Comparison of ENCODE assay signal across 8 mouse cellular contexts in genomic region chr5:21054472-21055070, GRCm38 (mm10). TPM values are rescaled to one million over a fixed set of nuclear protein-coding genes. Genes with fewer than 3 reads are reported as not detected.
A peak's percentile ranks its signal among the peaks of the same experiment; 100 is the strongest.
DNase-seq lines count a peak whose midpoint lies in the region; ATAC-seq and TF ChIP-seq lines count a peak whose summit lies in the region.

No protein-coding gene starts in this region.

- H3K4me1 ChIP-seq in cortical plate, adult 2 months (ENCODE audit: control insufficient read depth, insufficient read depth, low read length) = peaks cover 9% of the 10 kb centered on the region
- H3K4me1 ChIP-seq in hindbrain, postnatal 0 days (ENCODE audit: insufficient read depth, low read length) = peaks cover 6% of the 10 kb centered on the region

- under 1% methylated on average over 20 of the region's 20 CpGs for WGBS in hindbrain, postnatal 0 days

- peak overlapping the region; percentile 90 for H3K9ac ChIP-seq in hindbrain, postnatal 0 days (replicated peaks; ENCODE audit: low read length)

- H3K4me3 ChIP-seq in cortical plate, adult 2 months (ENCODE audit: insufficient read depth, low read length) = peak overlapping the region; percentile 87
- H3K4me3 ChIP-seq in hindbrain, postnatal 0 days (ENCODE audit: low read length) = peak overlapping the region; percentile 85

- TF ChIP-seq POLR2A in cortical plate, adult 2 months (IDR thresholded peaks at IDR 0.05; ENCODE audit: extremely low read depth, insufficient read depth, low read length) = no peak

- DNase-seq in adrenal gland, adult 2 months = peak; percentile 88
- DNase-seq in gastrocnemius, adult 8-10 months (ENCODE audit: low spot score in 2 of 2) = peak; percentile 60
- DNase-seq in hindbrain, postnatal 0 days (ENCODE audit: low spot score) = peak; percentile 76
- peak; percentile 28 to 41 for DNase-seq in left cerebral cortex, adult 8-10 months (ENCODE audit: low spot score in 2 of 2)
- DNase-seq in right cerebral cortex, postnatal 25 days = peak; percentile 62
- DNase-seq in urinary bladder, postnatal 36 days (ENCODE audit: low spot score in 2 of 2) = peak; percentile 83 to 86

- H3K36me3 ChIP-seq in hindbrain, postnatal 0 days (ENCODE audit: insufficient read depth, low read length) = no peaks in the 10 kb centered on the region

- peak; percentile 4; the same call in 1 of the 2 replicates for ATAC-seq in hindbrain, postnatal 0 days
- ATAC-seq in megakaryocyte, adult 5-6 weeks (ENCODE audit: poor library complexity, severe bottlenecking) = peak; percentile 13; the same call in 1 of the 2 replicates

- H3K4me2 ChIP-seq in hindbrain, postnatal 0 days (ENCODE audit: low read depth, low read length) = peak overlapping the region; percentile 65

- H3K27ac ChIP-seq in cortical plate, adult 2 months (ENCODE audit: insufficient read depth, low read length) = peak overlapping the region; percentile 92
- peak overlapping the region; percentile 97 for H3K27ac ChIP-seq in hindbrain, postnatal 0 days

- no peaks in the 10 kb centered on the region for H3K27me3 ChIP-seq in hindbrain, postnatal 0 days (ENCODE audit: insufficient read depth, low read length)

- H3K9me3 ChIP-seq in hindbrain, postnatal 0 days (ENCODE audit: low read length) = no peaks in the 10 kb centered on the region

- TF ChIP-seq CTCF in cortical plate, adult 2 months (IDR thresholded peaks at IDR 0.05; ENCODE audit: extremely low read depth, insufficient read depth, low read length) = no peak
- TF ChIP-seq CTCF in hindbrain, postnatal 0 days (IDR thresholded peaks at IDR 0.05; ENCODE audit: low read depth) = no peak

RNA-seq across cellular contexts. Expression of gene Ptpn12, which starts 1.1 kb away (rescaled TPM):
- 10 to 100 TPM; 47.4 to 54.4 TPM for total RNA-seq in adrenal gland, adult 2 months (2021)
- 20.2 and 21.6 TPM in 2 replicates for polyA plus RNA-seq in adrenal gland, adult 2 months (2012; rRNA removed)
- 54.2 and 58.6 TPM in 2 replicates for polyA plus RNA-seq in cortical plate, adult 2 months (2012; rRNA removed)
- total RNA-seq in gastrocnemius, adult 8-10 months (2022) = 10 to 100 TPM in 3 of 4 experiments, 1 to 10 TPM in 1; 8.3 to 15.7 (median 12.5) TPM
- total RNA-seq in hindbrain, postnatal 0 days (2014; rRNA removed) = 20.6 and 23.0 TPM in 2 replicates
- 11.5 and 11.6 TPM in 2 replicates for polyA plus RNA-seq in hindbrain, postnatal 0 days (2015; fragmentation: Nextera tagmentation; extraction: Ambion mirVana)
- 10 to 100 TPM; 33.5 to 42.5 (median 37.1) TPM for total RNA-seq in left cerebral cortex, adult 8-10 months (2022)
- total RNA-seq in megakaryocyte, adult 5-6 weeks (2015) = 86.4 and 89.9 TPM in 2 replicates
- total RNA-seq in megakaryocyte, adult 5-6 weeks (2017) = 35.2 and 48.5 TPM in 2 replicates

Comparison
In these comparisons a context has a peak if more than half of its experiments do, and no peak if none do; other contexts are left out.
1. Peak in every context shown above with its lines: DNase-seq, ATAC-seq, H3K4me3 ChIP-seq and H3K27ac ChIP-seq.
2. DNase-seq: peak in every context shown above with its lines; median percentile 88 in adrenal gland, adult 2 months; 84 in urinary bladder, postnatal 36 days; 76 in hindbrain, postnatal 0 days; 62 in right cerebral cortex, postnatal 25 days; 60 in gastrocnemius, adult 8-10 months; 34 in left cerebral cortex, adult 8-10 months.